Mouse (Mus musculus) liver, embryonic 14.5 days (tissue): ENCODE data around the gene Clcnka.

ENCODE experiments used
- CTCF ChIP-seq: IDR thresholded peaks from 2 replicates; pipeline ENCODE4 v1.5.1; 2016; ENCODE audit warnings: antibody characterized with exemption, low read depth, control low read depth
- EP300 ChIP-seq: IDR thresholded peaks from 2 replicates; pipeline ENCODE4 v1.6.1; 2016; ENCODE audit warnings: antibody characterized with exemption, low read depth

DNA sequence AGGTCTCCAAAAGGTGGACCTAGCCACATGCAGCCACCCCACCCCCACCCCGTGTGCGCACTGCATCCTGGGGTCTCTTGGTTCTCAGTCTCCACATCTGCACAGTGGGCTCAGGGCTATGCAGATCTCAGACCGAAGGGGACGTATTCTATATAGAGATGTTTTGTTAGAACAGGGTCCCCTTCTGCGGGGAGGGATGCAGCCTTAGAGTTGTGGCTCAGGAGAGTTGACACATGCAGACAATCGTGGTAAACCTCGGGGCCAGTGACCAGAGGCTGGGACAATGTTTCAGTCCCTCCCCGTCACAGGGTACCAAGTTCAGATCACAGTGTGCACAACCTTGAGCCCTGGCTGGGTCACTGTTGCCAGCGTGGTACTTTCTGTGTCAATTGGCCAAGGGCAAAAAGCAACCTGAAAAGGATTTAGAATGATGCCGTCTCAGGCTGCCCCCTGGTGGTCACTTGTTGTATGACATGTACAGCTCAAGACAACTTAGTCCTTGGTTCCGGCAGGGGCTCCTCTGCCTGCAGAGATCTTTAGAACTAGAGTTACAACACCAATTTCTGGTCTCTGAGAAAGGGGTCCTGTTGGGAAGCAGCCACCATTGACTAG lies 35.5 kb downstream of the Clcnka start:
- TF ChIP-seq CTCF (peak; percentile 90), EP300 (no peak)
